Mouse (Mus musculus) kidney, postnatal 0 days (tissue): ENCODE data around the gene Arl8b. TPM values are rescaled to one million over a fixed set of nuclear protein-coding genes. Genes with fewer than 3 reads are reported as not detected.

Source experiments
- ATAC-seq: fragments of 200-750 bp; cut with Nextera tagmentation; replicated peaks from 2 replicates; pipeline ENCODE4 v1.8.0; 2017; ENCODE audit warnings: low read depth, moderate number of reproducible peaks, moderate TSS enrichment, moderate library complexity; ENCODE audit not compliant: low FRiP score
- DNase-seq: peaks from one replicate; pipeline ENCODE4 v3.0.0-alpha.2; 2016; ENCODE audit warnings: low spot score
- H3K27ac ChIP-seq: fragments of 300-500 bp; sonication (generic); 2 replicates; pipeline ENCODE4 v1.5.1; 2014; ENCODE audit warnings: mild to moderate bottlenecking
- H3K27me3 ChIP-seq: fragments of 300-500 bp; sonication (generic); 2 replicates; pipeline ENCODE4 v1.6.1; 2014; ENCODE audit warnings: low read length, mixed read lengths; ENCODE audit not compliant: insufficient read depth
- H3K36me3 ChIP-seq: fragments of 300-500 bp; sonication (generic); 2 replicates; pipeline ENCODE4 v1.6.1; 2014; ENCODE audit warnings: low read length, mixed read lengths; ENCODE audit not compliant: insufficient read depth
- H3K4me1 ChIP-seq: fragments of 300-500 bp; sonication (generic); replicated peaks from 2 replicates; pipeline ENCODE4 v1.6.1; 2014; ENCODE audit warnings: antibody characterized with exemption, low read length, mixed read lengths; ENCODE audit not compliant: insufficient read depth
- H3K4me2 ChIP-seq: fragments of 300-500 bp; sonication (generic); 2 replicates; pipeline ENCODE4 v1.6.1; 2014; ENCODE audit warnings: mild to moderate bottlenecking, low read length, moderate library complexity, mixed read lengths
- H3K4me3 ChIP-seq: fragments of 300-500 bp; sonication (generic); replicated peaks from 2 replicates; pipeline ENCODE4 v1.5.1; 2014; ENCODE audit warnings: low read depth, low read length
- H3K9ac ChIP-seq: fragments of 300-500 bp; sonication (generic); 2 replicates; pipeline ENCODE4 v1.6.1; 2014; ENCODE audit warnings: low read depth, low read length
- H3K9me3 ChIP-seq: fragments of 300-500 bp; sonication (generic); replicated peaks from 2 replicates; pipeline ENCODE4 v1.6.1; 2016; ENCODE audit warnings: low read length, inconsistent platforms, mixed read lengths
- CTCF ChIP-seq: IDR thresholded peaks from 2 replicates; pipeline ENCODE4 v1.5.1; 2016; ENCODE audit warnings: antibody characterized with exemption, low read depth, mild to moderate bottlenecking, moderate library complexity
- WGBS: fragments of 180-500 bp; shearing (Covaris S2); extraction: QIAGEN DNeasy Blood & Tissue Kit; methylation state at CpG from one replicate; pipeline ENCODE4 v1.1.7; 2014; 5-methylcytosine and 5-hydroxymethylcytosine counted together
- polyA plus RNA-seq: library from polyadenylated mRNA; unstranded; fragments of >200 nt; fragmentation: Nextera tagmentation; extraction: Ambion mirVana; gene quantifications from 2 replicates; pipeline ENCODE4 v1.2.1, GENCODE M21; 2015

Gene Arl8b
- polyA plus RNA-seq, 1 experiment from 2014 or later = 64.7 TPM

GRCm38 (mm10) chr6:108772913-108773312 lies 10.0 kb upstream of the Arl8b start:
- Histone ChIP-seq H3K9ac (no peak overlapping the region), H3K4me3 (no peak overlapping the region), H3K27me3 (no peaks in the 10 kb centered on the region), H3K9me3 (no peaks in the 10 kb centered on the region), H3K4me1 (no peaks in the 10 kb centered on the region), H3K36me3 (no peaks in the 10 kb centered on the region), H3K27ac (no peak overlapping the region), H3K4me2 (no peak overlapping the region)
- DNase-seq (peak; percentile 83), ATAC-seq (peak; percentile 68)
- TF ChIP-seq CTCF = peak; percentile 91
- WGBS = 17% methylated on average over 9 of the region's 9 CpGs

DNA sequence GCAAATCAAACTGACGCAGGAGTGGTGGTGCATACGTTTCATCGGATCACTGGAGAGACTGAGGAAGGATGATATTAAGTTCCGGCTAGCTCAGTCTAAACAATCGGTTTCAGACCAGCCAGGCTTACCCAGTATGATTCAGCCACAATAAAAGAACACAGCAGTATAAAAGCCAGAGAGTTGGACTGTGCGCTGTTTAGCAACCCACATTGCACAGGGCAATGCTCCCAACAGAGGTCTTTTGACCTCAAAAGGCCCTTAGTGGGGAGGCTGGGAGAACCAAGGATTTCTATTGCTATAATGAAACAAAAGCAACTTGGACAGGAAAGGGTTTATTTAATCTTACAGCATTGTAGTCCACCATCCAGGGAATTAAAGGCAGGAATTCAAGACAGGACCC lies 9.4 kb upstream of the Arl8b start:
- Histone ChIP-seq H3K4me2 (no peak overlapping the region), H3K4me3 (no peak overlapping the region), H3K9me3 (no peaks in the 10 kb centered on the region), H3K27me3 (no peaks in the 10 kb centered on the region), H3K9ac (no peak overlapping the region), H3K4me1 (no peaks in the 10 kb centered on the region), H3K27ac (no peak overlapping the region), H3K36me3 (no peaks in the 10 kb centered on the region)
- ATAC-seq (no peak), DNase-seq (no peak)
- WGBS = 82% methylated on average over 6 of the region's 6 CpGs
- TF ChIP-seq CTCF = no peak

DNA sequence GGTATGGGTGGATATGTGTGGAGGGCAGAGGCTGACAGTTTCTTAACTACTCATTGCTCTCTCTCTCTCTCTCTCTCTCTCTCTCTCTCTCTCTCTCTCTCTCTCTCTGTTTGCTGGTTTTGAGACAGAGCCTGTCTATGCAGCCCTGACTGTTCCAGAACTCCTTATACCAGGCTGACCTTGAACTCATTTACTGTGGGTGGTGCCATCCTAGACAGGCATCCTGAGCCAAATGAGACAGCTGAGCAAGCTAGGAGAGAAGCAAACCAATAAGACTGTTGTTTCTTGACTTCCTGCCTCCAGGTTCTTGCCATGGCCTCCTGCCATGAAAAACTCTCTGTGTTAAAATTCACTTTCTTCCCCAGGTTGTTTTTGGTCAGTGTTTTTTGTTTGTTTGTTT lies 6.6 kb upstream of the Arl8b start:
- Histone ChIP-seq H3K4me2 (no peak overlapping the region), H3K9ac (no peak overlapping the region), H3K27ac (no peak overlapping the region), H3K36me3 (no peaks in the 10 kb centered on the region), H3K4me1 (no peaks in the 10 kb centered on the region), H3K9me3 (no peaks in the 10 kb centered on the region), H3K27me3 (no peaks in the 10 kb centered on the region), H3K4me3 (no peak overlapping the region)
- ATAC-seq (no peak), DNase-seq (no peak)
- TF ChIP-seq CTCF = no peak

DNA sequence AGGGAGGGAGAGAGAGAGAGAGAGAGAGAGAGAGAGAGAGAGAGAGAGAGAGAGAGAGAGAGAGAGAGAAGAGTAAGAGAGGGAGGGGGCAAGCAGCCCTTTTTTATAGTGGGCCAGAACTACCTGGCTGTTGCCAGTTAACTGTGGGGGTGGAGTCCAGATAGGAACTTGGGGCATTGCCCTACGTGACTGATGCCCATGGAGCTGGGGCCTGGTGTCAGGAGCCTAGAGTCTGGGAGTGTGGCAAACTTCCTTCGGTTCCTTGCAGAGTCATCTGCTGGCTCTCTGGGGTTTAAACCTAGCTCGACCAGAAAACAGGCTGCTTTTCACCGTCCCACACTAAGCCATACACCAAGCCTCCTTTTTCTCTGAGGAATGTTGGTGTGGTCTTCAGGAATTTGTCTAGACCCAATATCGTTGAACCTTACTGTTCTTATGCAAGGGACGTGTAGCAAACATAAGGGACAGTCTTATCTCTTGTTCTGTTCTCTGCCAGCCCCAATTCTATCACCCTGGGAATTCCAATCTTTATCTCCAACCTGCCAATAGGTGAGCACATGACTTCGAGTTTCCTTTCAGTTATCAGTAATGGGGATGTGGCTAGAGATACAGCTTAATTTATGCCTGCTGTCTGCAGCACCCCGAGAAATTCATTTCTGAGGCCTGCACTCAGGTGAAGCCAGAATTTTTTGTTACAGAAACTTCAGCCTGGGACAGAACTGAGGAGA lies 5.2 kb upstream of the Arl8b start:
- ATAC-seq = no peak
- Histone ChIP-seq H3K9ac (no peak overlapping the region), H3K4me1 (no peaks in the 10 kb centered on the region), H3K4me2 (no peak overlapping the region), H3K27me3 (no peaks in the 10 kb centered on the region), H3K36me3 (no peaks in the 10 kb centered on the region), H3K27ac (no peak overlapping the region), H3K4me3 (no peak overlapping the region), H3K9me3 (no peaks in the 10 kb centered on the region)
- DNase-seq = no peak
- no peak for TF ChIP-seq CTCF
- 69% methylated on average over 8 of the region's 8 CpGs for WGBS

DNA sequence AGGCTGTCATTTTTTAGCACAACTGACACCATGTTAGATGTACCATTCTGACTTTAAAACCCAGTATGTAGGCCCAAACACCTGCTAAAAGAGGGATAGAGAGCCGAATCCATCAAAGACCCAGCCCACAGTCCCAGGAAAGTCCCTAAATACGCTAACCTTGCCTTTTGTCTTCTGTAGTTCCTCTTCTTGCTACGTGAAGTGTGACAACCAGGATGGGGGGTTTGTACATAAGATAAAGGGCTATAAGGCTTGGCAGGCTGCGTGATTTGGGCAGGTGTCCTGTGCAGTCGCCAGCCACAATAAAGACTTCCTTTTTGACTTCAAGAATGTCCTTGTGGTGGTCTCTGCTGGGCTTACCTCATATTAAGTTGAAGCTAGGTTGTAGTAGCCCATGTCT lies 4.5 kb upstream of the Arl8b start:
- Histone ChIP-seq H3K4me1 (no peaks in the 10 kb centered on the region), H3K27me3 (no peaks in the 10 kb centered on the region), H3K9me3 (no peaks in the 10 kb centered on the region), H3K27ac (no peak overlapping the region), H3K9ac (no peak overlapping the region), H3K36me3 (no peaks in the 10 kb centered on the region), H3K4me2 (no peak overlapping the region), H3K4me3 (no peak overlapping the region)
- TF ChIP-seq CTCF = no peak
- WGBS = 76% methylated on average over 5 of the region's 5 CpGs
- DNase-seq (no peak), ATAC-seq (no peak)

- TF ChIP-seq CTCF = no peak
- H3K36me3 ChIP-seq = no peaks in the 10 kb centered on the region
- no peaks in the 10 kb centered on the region for H3K27me3 ChIP-seq
- ATAC-seq = no peak
- H3K4me2 ChIP-seq = no peak overlapping the region
- H3K4me3 ChIP-seq = no peak overlapping the region
- no peak for DNase-seq
- peaks cover 14% of the 10 kb centered on the region for H3K4me1 ChIP-seq
- no peaks in the 10 kb centered on the region for H3K9me3 ChIP-seq
- no peak overlapping the region for H3K27ac ChIP-seq
- no peak overlapping the region for H3K9ac ChIP-seq
- WGBS = 69% methylated on average over 6 of the region's 6 CpGs
These were observed 1.0 kb upstream of the Arl8b start for GRCm38 (mm10) chr6:108781865-108782264.
